Mouse (Mus musculus) frontal cortex, adult (tissue): ENCODE data around the gene Crat.

Source experiments
- ATAC-seq: cut with Nextera tagmentation; 2 replicates; pipeline ENCODE4 v1.9.2; 2017; ENCODE audit warnings: mild to moderate bottlenecking, moderate library complexity, mixed read lengths; ENCODE audit not compliant: low TSS enrichment

Gene Crat

GRCm38 (mm10) chr2:30372726-30373125, 42.9 kb downstream of the Crat start:
- ATAC-seq: no peak

- ATAC-seq: no peak
Observed at GRCm38 (mm10) chr2:30371544-30371943, 44.1 kb downstream of the Crat start.

GRCm38 (mm10) chr2:30366203-30366602, 49.4 kb downstream of the Crat start:
- ATAC-seq: no peak

GRCm38 (mm10) chr2:30365281-30366069, 50.1 kb downstream of the Crat start:
- ATAC-seq: no peak

DNA sequence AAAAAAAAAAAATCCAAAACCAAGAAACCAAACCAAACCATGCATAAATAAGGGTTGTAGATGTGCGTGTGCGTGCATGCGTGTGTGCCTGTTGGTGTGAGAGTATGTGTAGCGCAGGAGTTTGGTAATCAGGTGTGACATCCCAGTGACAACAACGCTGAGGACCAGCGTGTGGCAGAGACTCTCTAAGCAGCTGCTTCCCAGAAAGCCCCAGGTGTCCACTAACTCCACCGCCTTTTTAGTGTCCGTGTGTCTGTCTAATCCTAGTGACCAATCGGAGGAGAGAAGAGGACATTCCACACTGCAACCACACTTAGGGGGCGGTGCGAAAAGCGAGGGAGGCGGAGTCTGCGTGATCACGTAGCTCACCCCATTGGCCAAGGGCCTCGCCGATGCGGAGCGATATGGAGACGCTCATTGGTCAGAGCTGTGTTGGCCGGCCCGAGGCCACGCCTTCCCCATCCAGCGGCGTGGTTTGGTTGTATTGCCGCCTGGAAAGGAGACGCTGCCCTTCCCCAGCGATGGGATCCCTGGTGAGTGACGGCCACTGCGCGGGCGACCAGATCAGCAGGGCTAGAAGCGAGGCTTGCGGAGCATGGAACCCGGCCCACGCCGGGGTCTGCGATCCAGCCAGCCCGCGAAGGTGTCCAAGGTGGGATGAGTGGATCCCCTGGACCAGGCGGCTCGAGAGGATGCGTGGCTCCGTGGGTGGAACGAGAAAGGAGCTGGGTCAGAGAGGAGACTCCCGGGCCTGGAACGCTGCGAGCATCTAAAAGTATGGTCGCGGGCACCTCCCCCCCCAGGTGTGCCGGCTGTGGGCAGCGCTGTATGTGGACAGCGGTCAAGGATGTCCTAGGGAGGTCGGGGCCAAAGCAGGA, 51.6 kb downstream of the Crat start, which contains the start of gene Miga2:
Gene Miga2, plus strand, starts transcription at position 461 of the 878 bp plus-strand sequence.
- peak; percentile 96 for ATAC-seq

DNA sequence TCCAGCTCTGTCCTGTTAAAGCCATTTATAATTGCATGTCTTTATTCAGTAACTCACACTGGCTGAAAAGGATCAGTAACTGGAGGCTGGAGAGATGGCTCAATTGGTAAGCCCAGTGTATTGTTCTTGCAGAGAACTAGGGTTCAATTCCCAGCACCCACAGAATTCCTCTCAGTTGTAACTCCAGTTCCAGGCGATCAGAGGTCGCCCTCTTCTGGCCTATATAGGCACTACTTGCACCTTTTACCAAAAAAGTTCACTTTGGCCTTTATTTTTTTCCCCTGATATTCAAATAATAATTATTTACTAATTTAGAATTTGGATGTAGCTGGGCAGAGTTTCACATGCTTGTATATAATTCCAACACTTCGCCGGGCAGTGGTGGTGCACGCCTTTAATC, 52.7 kb downstream of the Crat start:
- ATAC-seq: no peak

GRCm38 (mm10) chr2:30360626-30361025, 55.0 kb downstream of the Crat start:
- no peak for ATAC-seq

DNA sequence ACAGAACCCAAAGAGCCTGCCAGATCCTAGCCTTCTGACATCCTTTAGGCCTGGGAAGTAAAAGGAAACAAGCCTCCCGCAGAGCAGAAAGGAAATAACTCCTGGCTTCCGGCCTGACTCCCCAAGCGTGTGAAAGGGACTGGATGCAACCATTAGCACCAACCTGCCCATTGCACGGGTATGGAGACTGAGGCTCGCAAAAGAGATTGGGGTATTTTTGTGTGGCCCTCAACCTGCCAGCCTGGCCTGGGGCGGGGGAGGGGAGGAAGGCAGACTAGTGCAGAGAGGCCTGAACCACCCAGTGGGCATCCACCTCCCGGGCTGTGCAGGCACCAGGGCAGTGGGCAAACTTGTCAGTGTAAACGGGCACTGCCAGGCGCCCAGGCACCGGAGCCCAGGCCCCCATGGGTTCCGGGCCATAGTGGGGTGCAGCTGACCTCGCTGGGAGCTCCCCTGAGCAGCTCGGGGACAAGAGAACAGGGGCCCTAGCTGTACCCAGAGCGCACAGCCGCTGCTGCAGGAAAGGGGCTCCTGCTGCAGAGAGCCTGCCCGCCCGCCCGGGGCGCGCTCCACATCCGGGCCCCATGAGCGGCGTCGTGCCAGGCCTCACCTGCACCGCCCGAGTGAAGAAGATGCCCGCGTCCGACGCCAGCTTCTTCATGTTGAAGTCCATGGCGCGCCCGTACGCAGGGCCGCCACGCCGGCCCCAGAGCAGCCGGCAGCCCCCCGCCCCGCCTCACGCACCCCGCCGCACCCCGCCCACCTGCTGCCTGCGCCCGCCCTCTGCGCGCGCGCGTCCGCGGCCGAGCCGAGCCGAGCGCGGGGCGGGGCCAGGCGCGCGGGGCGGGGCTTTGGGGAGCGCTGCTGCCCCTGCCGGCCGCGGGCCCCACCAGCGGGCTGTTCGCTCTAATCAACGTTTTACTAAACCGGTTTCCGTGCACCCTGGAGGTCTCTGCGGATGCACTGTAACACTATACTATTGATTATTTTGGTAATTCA, 56.8 kb downstream of the Crat start, which contains the start of gene Sh3glb2:
Gene Sh3glb2, minus strand, starts transcription at position 805 of the 999 bp plus-strand sequence.
- peak; percentile 41 for ATAC-seq

DNA sequence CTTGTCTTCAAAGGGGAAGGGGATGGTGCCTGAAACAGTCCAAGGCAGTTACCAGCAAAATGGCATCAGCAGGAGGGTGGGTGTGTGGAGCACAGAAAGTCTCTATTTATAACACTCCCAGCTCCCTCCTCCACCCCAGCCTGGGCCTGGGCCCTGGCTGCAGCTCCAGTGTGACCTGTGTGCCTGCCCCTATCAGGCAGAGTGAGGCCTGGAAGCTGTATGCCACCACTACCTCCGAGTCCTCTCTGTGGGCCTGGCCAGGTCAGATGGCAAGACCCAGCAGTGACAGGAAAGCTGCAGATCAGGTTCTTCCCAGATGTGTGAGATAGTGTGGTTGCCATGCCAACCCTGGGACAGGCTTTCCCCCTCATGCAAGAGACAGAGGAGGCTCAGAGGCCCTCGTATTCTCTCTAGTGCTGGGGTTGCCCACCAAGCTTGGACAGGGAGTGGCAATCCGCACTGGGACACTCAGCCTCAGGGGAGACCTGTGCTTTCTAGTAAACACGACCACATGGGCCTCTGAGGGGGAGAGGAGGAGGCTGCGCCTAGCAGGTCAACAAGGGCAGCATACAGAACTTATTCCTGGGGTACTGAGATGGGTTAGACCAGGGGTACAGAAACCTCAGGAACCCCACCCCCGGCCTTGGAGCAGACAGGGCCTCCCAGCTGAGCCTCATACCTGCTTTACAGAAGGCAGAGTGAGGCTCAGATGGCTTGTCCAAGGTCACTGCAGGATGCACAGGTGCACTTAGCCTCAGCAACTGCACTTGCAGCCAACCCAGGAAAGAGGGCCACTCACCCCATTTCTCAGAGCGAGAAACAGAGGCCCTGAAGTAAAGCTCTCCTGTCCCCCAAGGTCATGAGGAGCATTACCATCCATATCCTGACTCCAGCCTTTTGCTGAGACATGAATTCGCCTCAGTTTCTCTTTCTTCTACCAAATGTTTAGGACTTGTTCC, 57.8 kb downstream of the Crat start:
- peak; percentile 42; the same call in 1 of the 2 replicates for ATAC-seq

DNA sequence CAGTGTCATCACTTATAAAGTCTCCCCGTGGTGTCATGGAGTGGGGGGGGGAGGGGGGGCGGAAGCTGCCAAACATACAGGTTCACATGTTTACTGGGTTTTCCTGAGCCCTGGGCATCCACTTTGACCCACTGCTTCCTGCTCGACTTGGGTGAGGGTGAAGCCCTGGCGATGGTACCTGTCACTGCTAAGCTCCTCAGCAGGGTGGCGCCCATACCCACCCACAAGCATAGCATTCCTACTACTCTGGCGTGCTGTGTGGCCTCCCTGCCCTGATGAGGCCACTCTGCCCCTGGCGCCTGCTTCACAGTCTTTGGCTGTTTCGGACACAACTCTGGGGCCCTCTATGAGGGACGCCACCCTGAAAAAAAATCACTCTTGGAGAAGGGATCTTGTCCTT, 58.7 kb downstream of the Crat start:
- no peak for ATAC-seq

- no peak for ATAC-seq
Observed at GRCm38 (mm10) chr2:30356266-30356665, 59.3 kb downstream of the Crat start.

GRCm38 (mm10) chr2:30355861-30356260, 59.8 kb downstream of the Crat start:
- ATAC-seq: no peak

GRCm38 (mm10) chr2:30351149-30351548, 64.5 kb downstream of the Crat start:
- no peak for ATAC-seq
